Mouse (Mus musculus) midbrain, embryonic 11.5 days (tissue): ENCODE data around the gene Cpne5. TPM values are rescaled to one million over a fixed set of nuclear protein-coding genes. Genes with fewer than 3 reads are reported as not detected.

Experiments used
- ATAC-seq: fragments of 200-750 bp; cut with Nextera tagmentation; 2 replicates; pipeline ENCODE4 v1.8.0; 2017; ENCODE audit warnings: moderate TSS enrichment, moderate library complexity; ENCODE audit not compliant: low FRiP score
- DNase-seq: peaks from one replicate; pipeline ENCODE4 v3.0.0; 2015; ENCODE audit warnings: low spot score; ENCODE audit errors: missing footprints
- H3K27ac ChIP-seq: fragments of 300-500 bp; sonication (generic); 2 replicates; pipeline ENCODE4 v1.5.1; 2014; ENCODE audit warnings: low read depth, low read length
- H3K27me3 ChIP-seq: fragments of 300-500 bp; sonication (generic); 2 replicates; pipeline ENCODE4 v1.6.1; 2014; ENCODE audit warnings: mild to moderate bottlenecking, low read length, moderate library complexity, mixed read lengths; ENCODE audit not compliant: control insufficient read depth, insufficient read depth
- H3K36me3 ChIP-seq: fragments of 300-500 bp; sonication (generic); 2 replicates; pipeline ENCODE4 v1.6.1; 2014; ENCODE audit warnings: mild to moderate bottlenecking, low read length, moderate library complexity, mixed read lengths; ENCODE audit not compliant: control insufficient read depth, insufficient read depth
- H3K4me1 ChIP-seq: fragments of 300-500 bp; sonication (generic); 2 replicates; pipeline ENCODE4 v1.6.1; 2014; ENCODE audit warnings: low read length; ENCODE audit not compliant: control insufficient read depth, insufficient read depth
- H3K4me2 ChIP-seq: fragments of 300-500 bp; sonication (generic); 2 replicates; pipeline ENCODE4 v1.6.1; 2014; ENCODE audit warnings: mild to moderate bottlenecking, moderate library complexity
- H3K4me3 ChIP-seq: fragments of 300-500 bp; sonication (generic); 2 replicates; pipeline ENCODE4 v1.5.1; 2014; ENCODE audit warnings: low read depth, low read length
- H3K9ac ChIP-seq: fragments of 300-500 bp; sonication (generic); 2 replicates; pipeline ENCODE4 v1.6.1; 2014; ENCODE audit warnings: low read length
- H3K9me3 ChIP-seq: fragments of 300-500 bp; sonication (generic); 2 replicates; pipeline ENCODE4 v1.6.1; 2016; ENCODE audit warnings: low read length; ENCODE audit not compliant: control insufficient read depth
- WGBS: fragments of 180-500 bp; shearing (Covaris S2); extraction: QIAGEN DNeasy Blood & Tissue Kit; methylation state at CpG from one replicate; pipeline ENCODE4 v1.1.7; 2014; 5-methylcytosine and 5-hydroxymethylcytosine counted together
- polyA plus RNA-seq: library from polyadenylated mRNA; unstranded; fragments of >200 nt; fragmentation: Nextera tagmentation; extraction: Ambion mirVana; gene quantifications from 2 replicates; pipeline ENCODE4 v1.2.1, GENCODE M21; 2014

Cpne5 gene
- polyA plus RNA-seq, 1 experiment from 2014 or later = 7.4 TPM

DNA sequence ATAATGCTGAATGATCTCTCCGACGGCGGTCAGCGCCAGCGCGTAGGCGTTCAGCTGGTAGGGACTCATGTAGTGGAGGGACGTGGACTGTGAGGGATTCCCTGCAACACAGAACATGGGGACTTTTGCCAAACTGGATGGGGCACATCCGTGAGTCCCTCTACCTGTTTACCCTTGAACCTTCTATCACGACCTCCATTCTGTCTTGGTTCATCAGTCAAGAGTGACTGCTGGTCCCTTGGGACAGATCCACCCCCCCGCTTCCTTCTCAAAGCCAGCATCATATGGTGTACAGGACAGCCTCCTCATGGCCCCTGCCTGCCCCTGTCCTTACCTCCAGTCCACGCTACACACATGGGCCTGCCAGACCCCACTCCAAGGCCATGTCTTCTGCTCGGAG lies 75.6 kb downstream of the Cpne5 start:
- ATAC-seq (no peak), DNase-seq (no peak)
- no peaks in the 10 kb centered on the region for H3K9me3 ChIP-seq
- H3K4me3 ChIP-seq = no peak overlapping the region
- H3K36me3 ChIP-seq = no peaks in the 10 kb centered on the region
- peaks cover 17% of the 10 kb centered on the region for H3K4me1 ChIP-seq
- H3K9ac ChIP-seq = no peak overlapping the region
- H3K27me3 ChIP-seq = no peaks in the 10 kb centered on the region
- no peak overlapping the region for H3K4me2 ChIP-seq
- H3K27ac ChIP-seq = no peak overlapping the region
- WGBS = 98% methylated on average over 13 of the region's 13 CpGs

DNA sequence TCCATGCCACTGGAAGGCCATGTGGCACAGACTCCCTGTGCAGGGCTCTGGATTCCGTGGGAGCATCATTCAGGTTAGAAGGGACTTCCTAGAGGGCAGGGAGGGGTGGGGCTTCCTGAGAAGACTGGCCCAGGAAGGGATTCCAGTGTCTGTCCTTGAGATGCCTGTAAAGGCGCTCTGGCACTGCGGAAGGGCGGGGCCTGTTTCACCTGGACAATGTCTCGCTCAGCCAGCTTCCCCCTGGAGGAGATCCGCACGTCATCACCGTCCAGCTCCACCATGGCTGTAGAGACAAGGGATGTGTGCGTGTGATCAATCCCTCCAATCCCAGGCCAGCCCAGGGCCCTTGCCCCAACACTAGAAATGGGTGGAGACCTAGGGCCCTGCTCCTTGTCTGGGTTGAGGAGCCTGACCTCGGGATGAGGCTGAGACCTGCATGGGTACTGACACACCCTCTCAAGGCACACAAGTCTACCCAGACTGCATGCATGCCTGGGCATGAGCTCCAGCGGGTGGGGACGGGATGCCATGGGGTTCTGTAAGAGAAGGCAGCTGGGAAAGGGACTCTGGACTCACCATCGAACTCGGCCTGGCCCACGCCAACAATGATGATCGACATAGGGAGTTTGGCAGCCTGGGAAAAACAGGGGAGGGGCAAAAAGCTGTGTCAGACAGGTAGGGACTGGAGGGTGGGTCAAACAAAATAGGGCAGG lies 78.1 kb downstream of the Cpne5 start:
- 89% methylated on average over 16 of the region's 16 CpGs for WGBS
- Histone ChIP-seq H3K36me3 (no peaks in the 10 kb centered on the region), H3K27ac (no peak overlapping the region), H3K4me1 (peaks cover 9% of the 10 kb centered on the region), H3K9ac (no peak overlapping the region), H3K4me3 (no peak overlapping the region), H3K9me3 (no peaks in the 10 kb centered on the region), H3K4me2 (no peak overlapping the region), H3K27me3 (no peaks in the 10 kb centered on the region)
- ATAC-seq (no peak), DNase-seq (no peak)

DNA sequence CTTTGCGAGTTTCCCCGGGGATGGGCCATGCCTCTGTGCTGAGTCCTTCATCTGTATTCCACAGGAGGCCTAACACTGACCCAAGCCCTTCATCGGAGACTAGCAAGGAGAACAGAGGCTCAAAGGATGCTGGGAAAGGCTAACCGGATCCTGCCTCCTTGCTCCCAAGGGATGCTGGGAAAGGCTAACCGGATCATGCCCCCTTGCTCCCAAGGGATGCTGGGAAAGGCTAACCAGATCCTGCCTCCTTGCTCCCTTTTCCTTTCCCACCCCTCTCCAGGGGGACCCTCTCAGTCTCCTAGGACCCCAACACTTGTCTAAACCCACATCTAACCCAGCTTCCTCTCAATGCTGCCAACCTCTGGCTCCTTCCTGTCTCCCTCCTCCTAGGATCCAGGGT lies 78.6 kb downstream of the Cpne5 start:
- Histone ChIP-seq H3K9ac (no peak overlapping the region), H3K9me3 (no peaks in the 10 kb centered on the region), H3K36me3 (no peaks in the 10 kb centered on the region), H3K4me3 (no peak overlapping the region), H3K4me1 (peaks cover 3% of the 10 kb centered on the region), H3K27ac (no peak overlapping the region), H3K27me3 (no peaks in the 10 kb centered on the region), H3K4me2 (no peak overlapping the region)
- WGBS = 92% methylated on average over 5 of the region's 5 CpGs
- no peak for DNase-seq
- no peak for ATAC-seq

DNA sequence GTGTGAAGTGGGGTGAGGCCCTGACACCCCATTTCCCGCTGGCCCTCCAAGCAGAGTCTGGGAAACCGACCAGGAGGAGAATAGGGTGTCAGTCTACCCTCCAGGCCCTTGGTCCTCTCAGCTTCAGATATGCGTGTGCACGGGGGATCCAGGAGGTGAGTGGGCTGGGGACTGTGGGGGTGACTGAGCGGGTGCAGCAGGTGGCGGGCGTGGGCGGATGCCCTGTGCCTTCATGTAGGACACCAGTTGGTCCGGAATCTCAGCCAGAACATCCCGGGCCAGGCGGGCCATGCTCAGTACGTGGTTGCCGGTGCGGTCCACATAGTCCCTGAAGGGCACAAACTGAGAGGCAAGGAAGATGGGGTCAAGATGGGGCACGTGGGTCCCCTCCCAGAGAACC lies 79.1 kb downstream of the Cpne5 start:
- Histone ChIP-seq H3K36me3 (no peaks in the 10 kb centered on the region), H3K4me3 (no peak overlapping the region), H3K9ac (no peak overlapping the region), H3K27ac (no peak overlapping the region), H3K27me3 (no peaks in the 10 kb centered on the region), H3K4me1 (peaks cover 2% of the 10 kb centered on the region; the same call in 1 of the 2 replicates), H3K9me3 (no peaks in the 10 kb centered on the region), H3K4me2 (no peak overlapping the region)
- ATAC-seq (no peak), DNase-seq (no peak)
- WGBS = 93% methylated on average over 15 of the region's 15 CpGs

DNA sequence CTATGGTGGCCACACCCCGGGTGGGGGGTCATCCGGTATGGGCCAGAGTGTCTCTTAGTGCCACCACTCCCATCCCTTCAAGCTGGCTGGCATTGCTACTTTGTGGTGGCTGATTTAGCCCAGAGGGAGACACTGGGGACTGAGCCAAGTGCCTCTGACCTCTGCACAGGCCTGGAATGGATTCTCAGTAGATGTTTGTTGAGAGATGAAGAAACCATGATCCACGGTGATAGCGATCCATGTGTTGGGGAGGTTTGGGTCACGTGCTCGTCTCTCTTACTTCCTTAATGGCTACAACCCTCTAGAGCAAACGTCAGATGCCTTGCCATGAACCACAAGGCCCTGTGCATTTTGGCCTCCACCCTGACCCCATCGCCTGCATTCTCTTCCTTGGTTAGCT lies 81.1 kb downstream of the Cpne5 start:
- no peaks in the 10 kb centered on the region for H3K36me3 ChIP-seq
- DNase-seq (no peak), ATAC-seq (no peak)
- H3K27ac ChIP-seq = no peak overlapping the region
- no peak overlapping the region for H3K4me3 ChIP-seq
- peaks cover 2% of the 10 kb centered on the region; the same call in 1 of the 2 replicates for H3K4me1 ChIP-seq
- H3K4me2 ChIP-seq = no peak overlapping the region
- no peaks in the 10 kb centered on the region for H3K9me3 ChIP-seq
- H3K9ac ChIP-seq = no peak overlapping the region
- no peaks in the 10 kb centered on the region for H3K27me3 ChIP-seq
- WGBS = 93% methylated on average over 8 of the region's 8 CpGs

DNA sequence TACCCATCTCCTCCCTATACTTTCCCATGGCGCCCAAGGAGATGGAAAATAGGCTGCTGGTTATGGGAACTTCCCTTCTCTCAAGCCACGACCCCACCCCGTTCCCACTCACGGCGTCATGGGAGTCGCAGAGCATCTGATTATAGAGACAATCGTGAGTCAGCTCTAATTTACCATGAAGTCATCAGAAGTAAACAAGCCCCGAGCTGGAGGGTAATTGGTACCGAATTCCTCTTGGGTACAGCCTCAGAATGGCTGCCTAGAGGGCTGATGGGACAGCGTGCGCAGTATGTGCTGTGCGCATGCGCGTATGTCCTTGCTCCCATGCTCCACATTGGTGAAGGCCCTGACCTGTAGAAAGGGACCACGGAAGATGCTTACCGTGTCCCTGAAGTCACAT lies 81.6 kb downstream of the Cpne5 start:
- Histone ChIP-seq H3K9ac (no peak overlapping the region), H3K4me3 (no peak overlapping the region), H3K36me3 (no peaks in the 10 kb centered on the region), H3K4me1 (peaks cover 2% of the 10 kb centered on the region; the same call in 1 of the 2 replicates), H3K4me2 (no peak overlapping the region), H3K27me3 (no peaks in the 10 kb centered on the region), H3K27ac (no peak overlapping the region), H3K9me3 (no peaks in the 10 kb centered on the region)
- WGBS = 87% methylated on average over 16 of the region's 16 CpGs
- DNase-seq = no peak
- no peak for ATAC-seq

DNA sequence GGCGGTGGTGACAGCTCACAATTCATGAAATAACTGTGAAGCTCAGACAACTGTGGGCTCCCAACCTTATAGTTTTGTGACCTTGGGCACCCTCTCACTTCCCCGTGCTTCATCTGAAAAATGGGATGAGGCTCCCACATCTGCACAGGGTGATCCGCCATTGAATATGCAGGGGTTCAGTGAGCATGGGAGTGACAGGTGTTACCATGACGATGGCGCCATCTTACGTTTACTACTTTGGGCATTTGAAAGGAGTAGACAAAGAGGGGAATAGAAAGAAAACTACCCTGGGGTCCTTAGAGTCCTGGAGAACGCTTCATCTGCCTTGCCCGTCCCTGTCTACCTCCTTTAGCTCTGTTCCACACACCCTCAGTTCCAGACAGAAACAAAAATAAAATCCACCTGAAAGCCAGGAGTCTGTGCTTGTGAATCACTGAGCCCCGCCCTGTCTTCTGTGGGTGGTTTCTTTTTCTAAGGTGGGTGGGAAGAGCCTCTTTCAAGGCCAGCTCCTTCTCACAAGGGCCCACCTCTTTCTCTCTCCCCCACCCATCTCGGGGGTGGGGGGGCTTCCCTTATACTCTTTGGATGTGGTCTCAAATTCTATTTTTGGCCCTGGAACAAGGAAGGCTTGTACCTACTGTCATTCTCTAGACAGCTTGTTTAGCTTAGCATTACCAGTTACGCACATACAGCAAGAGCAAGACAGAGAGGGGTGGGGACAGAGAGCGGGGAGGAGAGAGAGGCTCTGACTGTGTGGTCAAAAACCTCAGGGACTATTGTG lies 82.4 kb downstream of the Cpne5 start:
- peak; percentile 87 for DNase-seq
- H3K27ac ChIP-seq = no peak overlapping the region
- 57% methylated on average over 12 of the region's 12 CpGs for WGBS

DNA sequence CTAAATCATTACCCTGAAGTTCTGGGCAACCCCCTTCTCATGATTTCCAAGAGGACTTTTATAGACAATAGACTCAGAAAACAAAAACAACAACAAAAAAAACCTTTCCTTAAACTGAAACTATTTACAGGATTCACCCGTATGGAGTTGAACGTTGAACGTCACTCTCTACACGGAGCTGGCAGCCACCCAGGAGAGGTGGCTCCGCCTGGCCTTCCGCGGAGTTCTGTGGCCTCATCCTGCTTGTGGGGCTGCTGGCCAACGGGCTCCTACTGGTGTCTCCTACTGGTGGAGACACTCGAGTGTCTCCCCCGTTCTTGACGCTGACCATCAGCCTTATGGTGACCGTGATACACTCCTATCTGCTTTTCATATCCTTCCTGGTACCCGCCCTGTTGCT lies 83.7 kb downstream of the Cpne5 start:
- H3K9me3 ChIP-seq = no peaks in the 10 kb centered on the region
- WGBS = 89% methylated on average over 13 of the region's 13 CpGs
- DNase-seq (no peak), ATAC-seq (no peak)
- no peak overlapping the region for H3K9ac ChIP-seq
- H3K4me3 ChIP-seq = no peak overlapping the region
- H3K27me3 ChIP-seq = no peaks in the 10 kb centered on the region
- H3K27ac ChIP-seq = no peak overlapping the region
- peaks cover 2% of the 10 kb centered on the region; the same call in 1 of the 2 replicates for H3K4me1 ChIP-seq
- no peak overlapping the region for H3K4me2 ChIP-seq
- H3K36me3 ChIP-seq = no peaks in the 10 kb centered on the region

More for the DNA sequence above, 82.4 kb downstream of the Cpne5 start:
- Histone ChIP-seq H3K4me2 (no peak overlapping the region), H3K36me3 (no peaks in the 10 kb centered on the region), H3K9me3 (no peaks in the 10 kb centered on the region), H3K9ac (no peak overlapping the region), H3K27me3 (no peaks in the 10 kb centered on the region), H3K4me1 (peaks cover 2% of the 10 kb centered on the region; the same call in 1 of the 2 replicates), H3K4me3 (no peak overlapping the region)
- no peak for ATAC-seq

DNA sequence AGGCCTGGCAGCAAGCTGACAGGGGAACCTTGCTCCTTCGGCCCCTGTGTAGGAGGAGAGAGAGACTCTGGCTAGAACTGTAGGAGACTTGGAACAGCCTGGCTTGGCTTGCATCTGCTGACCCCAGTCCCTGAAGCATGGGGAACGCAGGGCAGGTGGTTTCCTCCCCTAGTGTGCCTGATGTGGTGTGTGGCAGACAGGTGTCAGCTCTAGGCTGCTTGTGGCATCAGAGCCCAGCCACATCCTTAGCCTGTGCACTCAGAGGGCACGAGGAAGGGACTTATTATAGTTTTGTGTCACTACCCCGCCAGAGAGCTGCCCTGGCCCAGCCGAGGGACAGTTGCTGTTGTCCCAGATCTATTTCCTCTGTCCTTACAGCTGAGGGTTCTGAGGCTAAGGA lies 85.4 kb downstream of the Cpne5 start:
- no peak overlapping the region for H3K9ac ChIP-seq
- H3K36me3 ChIP-seq = no peaks in the 10 kb centered on the region
- no peaks in the 10 kb centered on the region for H3K9me3 ChIP-seq
- H3K4me2 ChIP-seq = no peak overlapping the region
- ATAC-seq = no peak
- no peak overlapping the region for H3K27ac ChIP-seq
- H3K4me3 ChIP-seq = no peak overlapping the region
- peaks cover 4% of the 10 kb centered on the region; the same call in 1 of the 2 replicates for H3K4me1 ChIP-seq
- H3K27me3 ChIP-seq = no peaks in the 10 kb centered on the region
- WGBS = 77% methylated on average over 5 of the region's 5 CpGs
- DNase-seq = no peak
